Mouse (Mus musculus) hindbrain, embryonic 16.5 days (tissue): ENCODE results near the gene Lpar2. TPM values are rescaled to one million over a fixed set of nuclear protein-coding genes. Genes with fewer than 3 reads are reported as not detected.
A peak's percentile ranks its signal among the peaks of the same experiment; 100 is the strongest.

Source experiments
- ATAC-seq: fragments of 200-750 bp; cut with Nextera tagmentation; 2 replicates; pipeline ENCODE4 v1.8.0; 2017; ENCODE audit warnings: moderate TSS enrichment, moderate library complexity
- H3K27ac ChIP-seq: fragments of 300-500 bp; sonication (generic); 2 replicates; pipeline ENCODE4 v1.5.1; 2014; ENCODE audit warnings: low read depth, mild to moderate bottlenecking, control low read depth, low read length, moderate library complexity
- H3K27me3 ChIP-seq: fragments of 300-500 bp; sonication (generic); replicated peaks from 2 replicates; pipeline ENCODE4 v1.6.1; 2014; ENCODE audit warnings: low read length; ENCODE audit not compliant: control insufficient read depth, insufficient read depth
- H3K36me3 ChIP-seq: fragments of 300-500 bp; sonication (generic); 2 replicates; pipeline ENCODE4 v1.6.1; 2014; ENCODE audit warnings: mild to moderate bottlenecking, low read length, moderate library complexity, mixed read lengths; ENCODE audit not compliant: control insufficient read depth, insufficient read depth
- H3K4me1 ChIP-seq: fragments of 300-500 bp; sonication (generic); 2 replicates; pipeline ENCODE4 v1.6.1; 2014; ENCODE audit warnings: low read depth, low read length; ENCODE audit not compliant: control insufficient read depth, insufficient read depth
- H3K4me2 ChIP-seq: fragments of 300-500 bp; sonication (generic); 2 replicates; pipeline ENCODE4 v1.6.1; 2014; ENCODE audit warnings: mild to moderate bottlenecking, low read length, control low read depth, moderate library complexity
- H3K4me3 ChIP-seq: fragments of 300-500 bp; sonication (generic); 2 replicates; pipeline ENCODE4 v1.5.1; 2014; ENCODE audit warnings: mild to moderate bottlenecking, low read length, control low read depth, moderate library complexity
- H3K9ac ChIP-seq: fragments of 300-500 bp; sonication (generic); 2 replicates; pipeline ENCODE4 v1.6.1; 2014; ENCODE audit warnings: low read depth, mild to moderate bottlenecking, control low read depth, low read length, moderate library complexity
- H3K9me3 ChIP-seq: fragments of 300-500 bp; sonication (generic); 2 replicates; pipeline ENCODE4 v1.6.1; 2014; ENCODE audit warnings: mild to moderate bottlenecking, low read length, moderate library complexity; ENCODE audit not compliant: control insufficient read depth
- whole genome bisulfite sequencing: fragments of 180-500 bp; shearing (Covaris S2); extraction: QIAGEN DNeasy Blood & Tissue Kit; methylation state at CpG from one replicate; pipeline ENCODE4 v1.1.7; 2014; 5-methylcytosine and 5-hydroxymethylcytosine counted together
- polyA plus RNA-seq: library from polyadenylated mRNA; unstranded; fragments of >200 nt; fragmentation: Nextera tagmentation; extraction: Ambion mirVana; gene quantifications from 2 replicates; pipeline ENCODE4 v1.2.1, GENCODE M21; 2015

Lpar2 gene
- polyA plus RNA-seq, 1 experiment from 2014 or later: 0.54 TPM

- peak overlapping the region; percentile 97 for H3K4me3 ChIP-seq
- peak overlapping the region; percentile 67 for H3K4me2 ChIP-seq
- H3K27me3 ChIP-seq: no peaks in the 10 kb centered on the region
- H3K36me3 ChIP-seq: peaks cover 12% of the 10 kb centered on the region
- H3K9me3 ChIP-seq: no peaks in the 10 kb centered on the region
- peaks cover 24% of the 10 kb centered on the region for H3K4me1 ChIP-seq
- H3K9ac ChIP-seq: peak overlapping the region; percentile 90
- peak; percentile 82 for ATAC-seq
- peak overlapping the region; percentile 77 for H3K27ac ChIP-seq
- 1% methylated on average over 38 of the region's 48 CpGs for WGBS
Measured at GRCm38 (mm10) chr8:69791415-69792068, 30.7 kb upstream of the Lpar2 start.

- ATAC-seq: no peak
- no peak overlapping the region for H3K4me2 ChIP-seq
- peaks cover 30% of the 10 kb centered on the region for H3K36me3 ChIP-seq
- H3K4me3 ChIP-seq: no peak overlapping the region
- H3K27ac ChIP-seq: no peak overlapping the region
- WGBS: 92% methylated on average over 4 of the region's 4 CpGs
- H3K9me3 ChIP-seq: no peaks in the 10 kb centered on the region
- no peaks in the 10 kb centered on the region for H3K27me3 ChIP-seq
- H3K9ac ChIP-seq: no peak overlapping the region
- peaks cover 24% of the 10 kb centered on the region for H3K4me1 ChIP-seq
Measured at GRCm38 (mm10) chr8:69793666-69794065, 28.6 kb upstream of the Lpar2 start.

- no peak overlapping the region for H3K27ac ChIP-seq
- H3K9ac ChIP-seq: no peak overlapping the region
- no peak overlapping the region for H3K4me2 ChIP-seq
- H3K27me3 ChIP-seq: no peaks in the 10 kb centered on the region
- peaks cover 24% of the 10 kb centered on the region for H3K4me1 ChIP-seq
- no peaks in the 10 kb centered on the region for H3K9me3 ChIP-seq
- no peak for ATAC-seq
- 90% methylated on average over 3 of the region's 3 CpGs for WGBS
- no peak overlapping the region for H3K4me3 ChIP-seq
- H3K36me3 ChIP-seq: peaks cover 34% of the 10 kb centered on the region
Measured at GRCm38 (mm10) chr8:69794096-69794495, 28.1 kb upstream of the Lpar2 start.

- H3K9ac ChIP-seq: no peak overlapping the region
- H3K36me3 ChIP-seq: peaks cover 42% of the 10 kb centered on the region
- no peak for ATAC-seq
- H3K9me3 ChIP-seq: no peaks in the 10 kb centered on the region
- peaks cover 22% of the 10 kb centered on the region for H3K4me1 ChIP-seq
- no peak overlapping the region for H3K4me3 ChIP-seq
- H3K27me3 ChIP-seq: no peaks in the 10 kb centered on the region
- H3K4me2 ChIP-seq: no peak overlapping the region
- 90% methylated on average over 6 of the region's 6 CpGs for WGBS
- H3K27ac ChIP-seq: no peak overlapping the region
Measured at GRCm38 (mm10) chr8:69794901-69795300, 27.3 kb upstream of the Lpar2 start.

- peaks cover 58% of the 10 kb centered on the region for H3K36me3 ChIP-seq
- no peak overlapping the region for H3K4me2 ChIP-seq
- H3K9ac ChIP-seq: no peak overlapping the region
- 97% methylated on average over 16 of the region's 16 CpGs for WGBS
- H3K9me3 ChIP-seq: no peaks in the 10 kb centered on the region
- no peak for ATAC-seq
- no peak overlapping the region for H3K27ac ChIP-seq
- H3K27me3 ChIP-seq: no peaks in the 10 kb centered on the region
- H3K4me3 ChIP-seq: no peak overlapping the region
- H3K4me1 ChIP-seq: peaks cover 15% of the 10 kb centered on the region
Measured at GRCm38 (mm10) chr8:69796721-69797345, 25.4 kb upstream of the Lpar2 start.

- ATAC-seq: no peak
- H3K9ac ChIP-seq: no peak overlapping the region
- no peak overlapping the region for H3K27ac ChIP-seq
- 94% methylated on average over 10 of the region's 10 CpGs for WGBS
- peaks cover 7% of the 10 kb centered on the region for H3K4me1 ChIP-seq
- no peak overlapping the region for H3K4me2 ChIP-seq
- H3K36me3 ChIP-seq: peaks cover 67% of the 10 kb centered on the region
- no peaks in the 10 kb centered on the region for H3K9me3 ChIP-seq
- no peaks in the 10 kb centered on the region for H3K27me3 ChIP-seq
- H3K4me3 ChIP-seq: no peak overlapping the region
Measured at GRCm38 (mm10) chr8:69797661-69798060, 24.6 kb upstream of the Lpar2 start.

GRCm38 (mm10) chr8:69799261-69799660 lies 23.0 kb upstream of the Lpar2 start:
- ATAC-seq: no peak
- H3K4me1 ChIP-seq: no peaks in the 10 kb centered on the region
- H3K4me3 ChIP-seq: no peak overlapping the region
- no peak overlapping the region for H3K9ac ChIP-seq
- H3K36me3 ChIP-seq: peaks cover 75% of the 10 kb centered on the region
- no peaks in the 10 kb centered on the region for H3K27me3 ChIP-seq
- no peak overlapping the region for H3K4me2 ChIP-seq
- no peaks in the 10 kb centered on the region for H3K9me3 ChIP-seq
- 91% methylated on average over 8 of the region's 8 CpGs for WGBS
- H3K27ac ChIP-seq: no peak overlapping the region

- no peak overlapping the region for H3K4me2 ChIP-seq
- H3K27me3 ChIP-seq: no peaks in the 10 kb centered on the region
- H3K27ac ChIP-seq: no peak overlapping the region
- no peak overlapping the region for H3K4me3 ChIP-seq
- H3K9me3 ChIP-seq: no peaks in the 10 kb centered on the region
- WGBS: 91% methylated on average over 5 of the region's 5 CpGs
- H3K9ac ChIP-seq: no peak overlapping the region
- H3K36me3 ChIP-seq: peaks cover 70% of the 10 kb centered on the region
- no peak for ATAC-seq
- H3K4me1 ChIP-seq: no peaks in the 10 kb centered on the region
Measured at GRCm38 (mm10) chr8:69799946-69800345, 22.3 kb upstream of the Lpar2 start.

GRCm38 (mm10) chr8:69801796-69802195 lies 20.4 kb upstream of the Lpar2 start:
- Histone ChIP-seq H3K27me3 (no peaks in the 10 kb centered on the region), H3K9ac (no peak overlapping the region), H3K9me3 (no peaks in the 10 kb centered on the region), H3K4me2 (no peak overlapping the region), H3K27ac (no peak overlapping the region), H3K4me1 (no peaks in the 10 kb centered on the region), H3K36me3 (peaks cover 82% of the 10 kb centered on the region), H3K4me3 (no peak overlapping the region)
- no peak for ATAC-seq
- 93% methylated on average over 4 of the region's 4 CpGs for WGBS
